ENCODE assay signal across 28 mouse cellular contexts in genomic region chr1:170903485-170903884, GRCm38 (mm10). TPM values are rescaled to one million over a fixed set of nuclear protein-coding genes. Genes with fewer than 3 reads are reported as not detected.
A peak's percentile ranks its signal among the peaks of the same experiment; 100 is the strongest.
DNase-seq lines count a peak whose midpoint lies in the region; ATAC-seq and TF ChIP-seq lines count a peak whose summit lies in the region.
"Had no signal": no experiment of that assay in that cellular context is flagged by ENCODE, and none has a peak within 500 bp of the region (broad histone marks: within the 10 kb centered on the region; RNA-seq: fewer than 3 reads in every experiment).

No protein-coding gene starts in this region.

- no peaks in the 10 kb centered on the region for H3K36me3 ChIP-seq in embryonic facial prominence, embryonic 15.5 days
- no peaks in the 10 kb centered on the region for H3K36me3 ChIP-seq in embryonic facial prominence, embryonic 10.5 days (replicated peaks)
- no peaks in the 10 kb centered on the region for H3K36me3 ChIP-seq in liver, adult 2 months (ENCODE audit: control insufficient read depth, insufficient read depth, low read length)
- no peaks in the 10 kb centered on the region for H3K36me3 ChIP-seq in liver, embryonic 11.5 days (ENCODE audit: control insufficient read depth, insufficient read depth, low read length)
- no peaks in the 10 kb centered on the region for H3K36me3 ChIP-seq in liver, postnatal 0 days (replicated peaks; ENCODE audit: insufficient read depth, low read length)
- no peaks in the 10 kb centered on the region for H3K36me3 ChIP-seq in liver, embryonic 12.5 days
- H3K36me3 ChIP-seq: embryonic facial prominence, embryonic 13.5 days; forebrain, embryonic 15.5 days; G1E had no signal

- DNase-seq in embryonic facial prominence, embryonic 10.5 days (ENCODE audit: low spot score): no peak
- DNase-seq in liver, adult 2 months (ENCODE audit: extremely low read depth, low read depth, low spot score): peak; percentile 36
- DNase-seq in liver, embryonic 11.5 days (ENCODE audit: low spot score): no peak
- DNase-seq in liver, postnatal 0 days: no peak
- no peak for DNase-seq in spleen, adult 12 weeks (ENCODE audit: low spot score)
- DNase-seq: adrenal gland, adult 2 months; adrenal gland, postnatal 10 days; adrenal gland, postnatal 25 days; B cell, adult 2 months; cerebellum, adult 11-12 months; cerebellum, adult 2 months; cerebellum, adult 9-10 months; cerebellum, postnatal 10 days; cerebellum, postnatal 25 days; forebrain, postnatal 0 days had no signal

- H3K27me3 ChIP-seq in embryonic facial prominence, embryonic 15.5 days: peaks cover 32% of the 10 kb centered on the region
- H3K27me3 ChIP-seq in embryonic facial prominence, embryonic 10.5 days (replicated peaks; ENCODE audit: low read depth, poor library complexity, severe bottlenecking): peaks cover 66% of the 10 kb centered on the region
- peaks cover 8% of the 10 kb centered on the region for H3K27me3 ChIP-seq in liver, adult 2 months (ENCODE audit: control insufficient read depth, insufficient read depth, low read length)
- peaks cover 36% of the 10 kb centered on the region for H3K27me3 ChIP-seq in liver, embryonic 11.5 days (replicated peaks; ENCODE audit: control insufficient read depth, insufficient read depth, low read length)
- H3K27me3 ChIP-seq in liver, postnatal 0 days (ENCODE audit: insufficient read depth, low read length): peaks cover 20% of the 10 kb centered on the region
- H3K27me3 ChIP-seq in liver, embryonic 12.5 days (replicated peaks): peaks cover 64% of the 10 kb centered on the region
- H3K27me3 ChIP-seq: CH12.LX, Patski had no signal

- TF ChIP-seq CTCF in liver, adult 2 months (IDR thresholded peaks at IDR 0.05; ENCODE audit: low read depth, low read length): no peak
- no peak for TF ChIP-seq CTCF in liver, postnatal 0 days (IDR thresholded peaks at IDR 0.05; ENCODE audit: low read depth)

- 0 out of 2 replicates have a peak overlapping the region, but pooled peaks have one; percentile 12 for H3K27ac ChIP-seq in embryonic facial prominence, embryonic 15.5 days (replicated peaks)
- no peak overlapping the region for H3K27ac ChIP-seq in embryonic facial prominence, embryonic 10.5 days (replicated peaks)
- no peak overlapping the region for H3K27ac ChIP-seq in liver, adult 2 months (replicated peaks; ENCODE audit: insufficient read depth, low read depth, low read length)
- no peak overlapping the region for H3K27ac ChIP-seq in liver, embryonic 11.5 days (ENCODE audit: low read depth, low read length)
- H3K27ac ChIP-seq in liver, postnatal 0 days (ENCODE audit: low read depth): 0 out of 2 replicates have a peak overlapping the region, but pooled peaks have one; percentile 6
- H3K27ac ChIP-seq in liver, embryonic 12.5 days: no peak overlapping the region
- H3K27ac ChIP-seq: embryonic facial prominence, embryonic 13.5 days; forebrain, embryonic 13.5 days; forebrain, embryonic 15.5 days had no signal

- peaks cover 19% of the 10 kb centered on the region for H3K4me1 ChIP-seq in embryonic facial prominence, embryonic 15.5 days
- peaks cover 18% of the 10 kb centered on the region for H3K4me1 ChIP-seq in embryonic facial prominence, embryonic 10.5 days
- H3K4me1 ChIP-seq in liver, adult 2 months (ENCODE audit: control insufficient read depth, insufficient read depth, low read length): no peaks in the 10 kb centered on the region
- peaks cover 6% of the 10 kb centered on the region; the same call in 1 of the 2 replicates for H3K4me1 ChIP-seq in liver, embryonic 11.5 days (replicated peaks; ENCODE audit: control insufficient read depth, insufficient read depth, low read length)
- H3K4me1 ChIP-seq in liver, postnatal 0 days (ENCODE audit: insufficient read depth): peaks cover 15% of the 10 kb centered on the region
- H3K4me1 ChIP-seq in liver, embryonic 12.5 days: peaks cover 19% of the 10 kb centered on the region

- ATAC-seq in embryonic facial prominence, embryonic 15.5 days (ENCODE audit: insufficient number of reproducible peaks, low FRiP score, low TSS enrichment, low read depth): no peak
- ATAC-seq in liver, embryonic 11.5 days (replicated peaks; ENCODE audit: low FRiP score): no peak
- no peak for ATAC-seq in liver, postnatal 0 days
- no peak for ATAC-seq in liver, embryonic 12.5 days
- ATAC-seq: activated CD4-positive, CD25-positive, alpha-beta regulatory T cell, adult 4 months; CD4-positive, CD25-positive, alpha-beta regulatory T cell, adult 4 months; forebrain, embryonic 13.5 days; forebrain, embryonic 15.5 days; forebrain, postnatal 0 days; Patski had no signal

- H3K9me3 ChIP-seq in embryonic facial prominence, embryonic 15.5 days (replicated peaks): no peaks in the 10 kb centered on the region
- no peaks in the 10 kb centered on the region for H3K9me3 ChIP-seq in embryonic facial prominence, embryonic 10.5 days
- no peaks in the 10 kb centered on the region for H3K9me3 ChIP-seq in liver, embryonic 11.5 days (ENCODE audit: control insufficient read depth, low read length)
- no peaks in the 10 kb centered on the region for H3K9me3 ChIP-seq in liver, postnatal 0 days (ENCODE audit: low read length)
- H3K9me3 ChIP-seq in liver, embryonic 12.5 days (replicated peaks): no peaks in the 10 kb centered on the region
- H3K9me3 ChIP-seq: embryonic facial prominence, embryonic 13.5 days; forebrain, embryonic 13.5 days; forebrain, embryonic 15.5 days had no signal

- TF ChIP-seq EP300 in liver, postnatal 0 days (IDR thresholded peaks at IDR 0.05; ENCODE audit: low read depth): peak; percentile 48; the same call in 1 of the 2 replicates

- 61% methylated on average over 5 of the region's 5 CpGs for WGBS in embryonic facial prominence, embryonic 15.5 days
- WGBS in embryonic facial prominence, embryonic 10.5 days: 73% methylated on average over 5 of the region's 5 CpGs
- 57% methylated on average over 5 of the region's 5 CpGs for WGBS in liver, adult 2 months
- WGBS in liver, embryonic 11.5 days: 59% methylated on average over 5 of the region's 5 CpGs
- WGBS in liver, postnatal 0 days (ENCODE audit: insufficient replicate concordance): 42% methylated on average over 5 of the region's 5 CpGs
- WGBS in liver, embryonic 12.5 days (ENCODE audit: insufficient replicate concordance): 45% methylated on average over 5 of the region's 5 CpGs

- no peak overlapping the region for H3K4me2 ChIP-seq in embryonic facial prominence, embryonic 15.5 days (replicated peaks)
- H3K4me2 ChIP-seq in liver, embryonic 11.5 days: no peak overlapping the region
- no peak overlapping the region for H3K4me2 ChIP-seq in liver, postnatal 0 days (ENCODE audit: low read depth, low read length)
- H3K4me2 ChIP-seq in liver, embryonic 12.5 days: no peak overlapping the region
- H3K4me2 ChIP-seq: embryonic facial prominence, embryonic 13.5 days; forebrain, embryonic 13.5 days; forebrain, embryonic 15.5 days had no signal

- no peaks in the 10 kb centered on the region for H3K79me2 ChIP-seq in liver, adult 2 months (ENCODE audit: control insufficient read depth, insufficient read depth, low read length)

- TF ChIP-seq POLR2A in liver, adult 2 months (IDR thresholded peaks at IDR 0.05; ENCODE audit: extremely low read depth, insufficient read depth, low read length): no peak

- H3K4me3 ChIP-seq in embryonic facial prominence, embryonic 15.5 days (replicated peaks): no peak overlapping the region
- H3K4me3 ChIP-seq in embryonic facial prominence, embryonic 10.5 days: no peak overlapping the region
- H3K4me3 ChIP-seq in liver, adult 2 months (ENCODE audit: insufficient read depth, low read depth, low read length): no peak overlapping the region
- H3K4me3 ChIP-seq in liver, embryonic 11.5 days (ENCODE audit: low read depth, low read length): no peak overlapping the region
- no peak overlapping the region for H3K4me3 ChIP-seq in liver, postnatal 0 days (ENCODE audit: low read depth, low read length)
- H3K4me3 ChIP-seq in liver, embryonic 12.5 days: no peak overlapping the region
- H3K4me3 ChIP-seq: embryonic facial prominence, embryonic 13.5 days; forebrain, embryonic 13.5 days; forebrain, embryonic 15.5 days had no signal

- no peak overlapping the region for H3K9ac ChIP-seq in embryonic facial prominence, embryonic 15.5 days
- H3K9ac ChIP-seq in liver, adult 2 months (ENCODE audit: low read depth, low read length): no peak overlapping the region
- H3K9ac ChIP-seq in liver, embryonic 11.5 days (ENCODE audit: low read depth, low read length): no peak overlapping the region
- H3K9ac ChIP-seq in liver, postnatal 0 days (replicated peaks): no peak overlapping the region
- no peak overlapping the region for H3K9ac ChIP-seq in liver, embryonic 12.5 days
- H3K9ac ChIP-seq: embryonic facial prominence, embryonic 13.5 days; forebrain, embryonic 13.5 days; forebrain, embryonic 15.5 days; forebrain, postnatal 0 days had no signal

RNA-seq across cellular contexts. Expression of gene Fcrlb, which starts 9.3 kb away (rescaled TPM):
- 0.12 TPM in 1 of 2 replicates, not detected in the other for polyA plus RNA-seq in embryonic facial prominence, embryonic 15.5 days (2015; fragmentation: Nextera tagmentation; extraction: Ambion mirVana)
- 0.15 TPM in 1 of 2 replicates, not detected in the other for polyA plus RNA-seq in embryonic facial prominence, embryonic 10.5 days (2016; fragmentation: Nextera tagmentation; extraction: Ambion mirVana)
- 0.18 and 0.20 TPM in 2 replicates for total RNA-seq in liver, adult 2 months (2014; rRNA removed)
- polyA plus RNA-seq in liver, adult 2 months (2012; rRNA removed): 0.11 TPM in 1 of 2 replicates, not detected in the other
- polyA plus RNA-seq in liver, embryonic 11.5 days (2014; fragmentation: Nextera tagmentation; extraction: Ambion mirVana): 0.14 TPM in 1 of 2 replicates, not detected in the other
- 0.36 and 0.41 TPM in 2 replicates for polyA plus RNA-seq in liver, postnatal 0 days (2015; fragmentation: Nextera tagmentation; extraction: Ambion mirVana)
- 0.10 and 0.13 TPM in 2 replicates for polyA plus RNA-seq in liver, embryonic 12.5 days (2016; fragmentation: Nextera tagmentation; extraction: Ambion mirVana)
- total RNA-seq: adrenal gland, adult 2 months; adrenal gland, postnatal 25 days; adrenal gland, postnatal 4 days; CH12.LX; forebrain, postnatal 0 days; G1E had no signal
- polyA plus RNA-seq: activated CD4-positive, CD25-positive, alpha-beta regulatory T cell, adult 4 months; CD4-positive, CD25-positive, alpha-beta regulatory T cell, adult 4 months; embryonic facial prominence, embryonic 11.5 days; embryonic facial prominence, embryonic 13.5 days; forebrain, embryonic 11.5 days; forebrain, embryonic 13.5 days; G1E had no signal

RNA-seq across cellular contexts. Expression of gene Dusp12, which starts 18.1 kb away (rescaled TPM):
- 41.0 and 43.5 TPM in 2 replicates for polyA plus RNA-seq in embryonic facial prominence, embryonic 15.5 days (2015; fragmentation: Nextera tagmentation; extraction: Ambion mirVana)
- polyA plus RNA-seq in embryonic facial prominence, embryonic 10.5 days (2016; fragmentation: Nextera tagmentation; extraction: Ambion mirVana): 35.5 and 38.2 TPM in 2 replicates
- total RNA-seq in liver, adult 2 months (2014; rRNA removed): 30.4 and 36.2 TPM in 2 replicates
- polyA plus RNA-seq in liver, adult 2 months (2012; rRNA removed): 12.7 and 17.2 TPM in 2 replicates
- polyA plus RNA-seq in liver, embryonic 11.5 days (2014; fragmentation: Nextera tagmentation; extraction: Ambion mirVana): 34.8 and 36.7 TPM in 2 replicates
- 26.1 and 29.1 TPM in 2 replicates for polyA plus RNA-seq in liver, postnatal 0 days (2015; fragmentation: Nextera tagmentation; extraction: Ambion mirVana)
- polyA plus RNA-seq in liver, embryonic 12.5 days (2016; fragmentation: Nextera tagmentation; extraction: Ambion mirVana): 25.7 and 27.3 TPM in 2 replicates

RNA-seq across cellular contexts. Expression of gene Gm26620, which starts 18.6 kb away (rescaled TPM):
- 0.33 and 0.72 TPM in 2 replicates for polyA plus RNA-seq in embryonic facial prominence, embryonic 15.5 days (2015; fragmentation: Nextera tagmentation; extraction: Ambion mirVana)
- polyA plus RNA-seq in embryonic facial prominence, embryonic 10.5 days (2016; fragmentation: Nextera tagmentation; extraction: Ambion mirVana): 0.19 TPM in 1 of 2 replicates, not detected in the other
- total RNA-seq in liver, adult 2 months (2014; rRNA removed): 0.67 and 0.74 TPM in 2 replicates
- 0.59 and 1.1 TPM in 2 replicates for polyA plus RNA-seq in liver, adult 2 months (2012; rRNA removed)
- polyA plus RNA-seq in liver, embryonic 11.5 days (2014; fragmentation: Nextera tagmentation; extraction: Ambion mirVana): 0.62 TPM in 1 of 2 replicates, not detected in the other
- 0.97 and 1.7 TPM in 2 replicates for polyA plus RNA-seq in liver, postnatal 0 days (2015; fragmentation: Nextera tagmentation; extraction: Ambion mirVana)
- polyA plus RNA-seq in liver, embryonic 12.5 days (2016; fragmentation: Nextera tagmentation; extraction: Ambion mirVana): 0.46 and 0.50 TPM in 2 replicates
- polyA plus RNA-seq: activated CD4-positive, CD25-positive, alpha-beta regulatory T cell, adult 4 months; CD4-positive, CD25-positive, alpha-beta regulatory T cell, adult 4 months; embryonic facial prominence, embryonic 11.5 days had no signal

RNA-seq across cellular contexts. Expression of gene Fcrla, which starts 23.9 kb away (rescaled TPM):
- polyA plus RNA-seq in embryonic facial prominence, embryonic 15.5 days (2015; fragmentation: Nextera tagmentation; extraction: Ambion mirVana): not detected in 2 replicates
- not detected in 2 replicates for polyA plus RNA-seq in embryonic facial prominence, embryonic 10.5 days (2016; fragmentation: Nextera tagmentation; extraction: Ambion mirVana)
- 0.83 and 1.1 TPM in 2 replicates for total RNA-seq in liver, adult 2 months (2014; rRNA removed)
- polyA plus RNA-seq in liver, adult 2 months (2012; rRNA removed): 0.37 and 1.1 TPM in 2 replicates
- polyA plus RNA-seq in liver, embryonic 11.5 days (2014; fragmentation: Nextera tagmentation; extraction: Ambion mirVana): 0.35 and 0.45 TPM in 2 replicates
- 9.0 and 10.4 TPM in 2 replicates for polyA plus RNA-seq in liver, postnatal 0 days (2015; fragmentation: Nextera tagmentation; extraction: Ambion mirVana)
- polyA plus RNA-seq in liver, embryonic 12.5 days (2016; fragmentation: Nextera tagmentation; extraction: Ambion mirVana): 0.21 and 0.23 TPM in 2 replicates
- total RNA-seq: forebrain, postnatal 0 days had no signal
- polyA plus RNA-seq: embryonic facial prominence, embryonic 11.5 days; embryonic facial prominence, embryonic 13.5 days; forebrain, embryonic 11.5 days; forebrain, embryonic 13.5 days; forebrain, embryonic 15.5 days; Patski had no signal

RNA-seq across cellular contexts. Expression of gene Atf6, which starts 35.9 kb away (rescaled TPM):
- 8.9 and 9.2 TPM in 2 replicates for polyA plus RNA-seq in embryonic facial prominence, embryonic 15.5 days (2015; fragmentation: Nextera tagmentation; extraction: Ambion mirVana)
- polyA plus RNA-seq in embryonic facial prominence, embryonic 10.5 days (2016; fragmentation: Nextera tagmentation; extraction: Ambion mirVana): 7.0 and 8.0 TPM in 2 replicates
- total RNA-seq in liver, adult 2 months (2014; rRNA removed): 30.1 and 38.1 TPM in 2 replicates
- 13.0 and 14.3 TPM in 2 replicates for polyA plus RNA-seq in liver, adult 2 months (2012; rRNA removed)
- polyA plus RNA-seq in liver, embryonic 11.5 days (2014; fragmentation: Nextera tagmentation; extraction: Ambion mirVana): 11.5 and 12.4 TPM in 2 replicates
- polyA plus RNA-seq in liver, postnatal 0 days (2015; fragmentation: Nextera tagmentation; extraction: Ambion mirVana): 5.0 and 6.0 TPM in 2 replicates
- 9.6 and 10.6 TPM in 2 replicates for polyA plus RNA-seq in liver, embryonic 12.5 days (2016; fragmentation: Nextera tagmentation; extraction: Ambion mirVana)

Comparison
In these comparisons a context has a peak if more than half of its experiments do, and no peak if none do; other contexts are left out.
1. H3K27ac ChIP-seq: peak in embryonic facial prominence, embryonic 15.5 days (single experiment) and liver, postnatal 0 days (single experiment); none in embryonic facial prominence, embryonic 10.5 days (single experiment), liver, adult 2 months (single experiment), liver, embryonic 11.5 days (single experiment) and liver, embryonic 12.5 days (single experiment).